Mouse (Mus musculus) heart, embryonic 11.5 days (tissue): ENCODE data around the gene Gnb2. TPM values are rescaled to one million over a fixed set of nuclear protein-coding genes. Genes with fewer than 3 reads are reported as not detected.

ENCODE experiments used
- ATAC-seq: fragments of 200-750 bp; cut with Nextera tagmentation; replicated peaks from 2 replicates; pipeline ENCODE4 v1.8.0; 2017; ENCODE audit warnings: moderate library complexity; ENCODE audit not compliant: insufficient number of reproducible peaks, low FRiP score, low TSS enrichment
- H3K27ac ChIP-seq: fragments of 300-500 bp; sonication (generic); 2 replicates; pipeline ENCODE4 v1.5.1; 2014; ENCODE audit warnings: mild to moderate bottlenecking, low read depth, low read length
- H3K27me3 ChIP-seq: fragments of 300-500 bp; sonication (generic); 2 replicates; pipeline ENCODE4 v1.6.1; 2014; ENCODE audit warnings: mild to moderate bottlenecking, low read length, mixed read lengths; ENCODE audit not compliant: control insufficient read depth, insufficient read depth
- H3K36me3 ChIP-seq: fragments of 300-500 bp; sonication (generic); 2 replicates; pipeline ENCODE4 v1.6.1; 2014; ENCODE audit warnings: mild to moderate bottlenecking, low read length, moderate library complexity, mixed read lengths; ENCODE audit not compliant: control insufficient read depth, insufficient read depth
- H3K4me1 ChIP-seq: fragments of 300-500 bp; sonication (generic); 2 replicates; pipeline ENCODE4 v1.6.1; 2014; ENCODE audit warnings: low read length; ENCODE audit not compliant: control insufficient read depth, insufficient read depth
- H3K4me2 ChIP-seq: fragments of 300-500 bp; sonication (generic); 2 replicates; pipeline ENCODE4 v1.6.1; 2014; ENCODE audit warnings: mild to moderate bottlenecking, moderate library complexity
- H3K4me3 ChIP-seq: fragments of 300-500 bp; sonication (generic); 2 replicates; pipeline ENCODE4 v1.5.1; 2014; ENCODE audit warnings: low read depth, low read length
- H3K9ac ChIP-seq: fragments of 300-500 bp; sonication (generic); 2 replicates; pipeline ENCODE4 v1.6.1; 2014; ENCODE audit warnings: mild to moderate bottlenecking, low read depth, low read length, moderate library complexity
- H3K9me3 ChIP-seq: fragments of 300-500 bp; sonication (generic); replicated peaks from 2 replicates; pipeline ENCODE4 v1.6.1; 2016; ENCODE audit warnings: low read length; ENCODE audit not compliant: control insufficient read depth
- WGBS: fragments of 180-500 bp; shearing (Covaris S2); extraction: QIAGEN DNeasy Blood & Tissue Kit; methylation state at CpG from one replicate; pipeline ENCODE4 v1.1.7; 2014; ENCODE audit not compliant: insufficient replicate concordance; 5-methylcytosine and 5-hydroxymethylcytosine counted together
- polyA plus RNA-seq: library from polyadenylated mRNA; unstranded; fragments of >200 nt; fragmentation: Nextera tagmentation; extraction: Ambion mirVana; gene quantifications from 2 replicates; pipeline ENCODE4 v1.2.1, GENCODE M21; 2014

Gene Gnb2
- polyA plus RNA-seq, 1 experiment from 2014 or later = 318 TPM

DNA sequence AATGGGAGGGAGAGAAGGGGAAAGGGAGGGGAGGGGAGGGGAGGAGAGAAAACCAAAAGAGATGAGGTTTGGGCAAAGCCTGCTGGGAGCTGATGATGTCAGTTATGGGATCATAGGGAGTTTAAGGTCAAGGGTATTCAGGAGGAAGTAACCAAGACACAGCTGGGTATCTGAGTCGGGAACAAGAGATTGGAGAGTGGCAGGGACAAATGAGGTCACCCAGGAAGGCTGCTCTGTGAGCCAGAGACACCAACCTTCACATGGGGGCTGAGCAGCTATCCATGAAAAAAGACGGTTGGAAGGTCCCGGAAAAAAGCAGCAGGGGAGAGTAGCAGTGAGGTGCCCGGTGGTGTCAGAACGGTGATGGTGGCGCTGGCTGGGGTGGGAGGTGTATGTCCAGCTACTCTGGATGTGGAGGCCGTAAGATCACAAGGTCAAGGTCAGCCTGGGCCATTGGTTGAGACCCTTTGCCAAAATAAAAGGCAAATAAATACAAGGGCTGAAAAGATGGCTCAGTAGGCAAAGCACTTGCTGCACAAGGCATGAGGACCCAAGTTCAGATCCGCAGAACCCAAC, 35.0 kb upstream of the Gnb2 start:
- H3K4me3 ChIP-seq = no peak overlapping the region
- no peaks in the 10 kb centered on the region for H3K36me3 ChIP-seq
- H3K4me2 ChIP-seq = no peak overlapping the region
- no peaks in the 10 kb centered on the region for H3K4me1 ChIP-seq
- H3K27ac ChIP-seq = no peak overlapping the region
- no peaks in the 10 kb centered on the region for H3K27me3 ChIP-seq
- WGBS = 76% methylated on average over 8 of the region's 8 CpGs
- H3K9me3 ChIP-seq = no peaks in the 10 kb centered on the region
- no peak for ATAC-seq
- H3K9ac ChIP-seq = no peak overlapping the region

DNA sequence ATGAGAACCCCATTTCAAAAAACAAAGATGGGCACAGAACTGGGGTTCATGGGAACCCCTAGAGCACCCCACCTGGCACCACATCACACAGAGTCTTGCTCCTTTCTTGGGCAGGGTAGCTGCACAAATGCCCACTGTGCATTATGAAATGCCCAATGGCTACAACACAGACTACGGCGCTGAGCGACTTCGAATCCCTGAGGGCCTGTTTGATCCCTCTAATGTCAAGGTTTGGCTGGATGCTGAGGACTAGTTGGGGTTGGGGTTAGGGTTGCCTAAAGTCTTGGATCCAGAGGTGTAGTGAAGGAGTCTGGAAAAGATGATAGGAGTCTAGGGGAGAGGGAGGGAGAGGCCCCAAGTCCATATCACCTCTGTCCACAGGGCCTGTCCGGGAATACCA, 33.1 kb upstream of the Gnb2 start:
- 92% methylated on average over 5 of the region's 5 CpGs for WGBS
- ATAC-seq = no peak

DNA sequence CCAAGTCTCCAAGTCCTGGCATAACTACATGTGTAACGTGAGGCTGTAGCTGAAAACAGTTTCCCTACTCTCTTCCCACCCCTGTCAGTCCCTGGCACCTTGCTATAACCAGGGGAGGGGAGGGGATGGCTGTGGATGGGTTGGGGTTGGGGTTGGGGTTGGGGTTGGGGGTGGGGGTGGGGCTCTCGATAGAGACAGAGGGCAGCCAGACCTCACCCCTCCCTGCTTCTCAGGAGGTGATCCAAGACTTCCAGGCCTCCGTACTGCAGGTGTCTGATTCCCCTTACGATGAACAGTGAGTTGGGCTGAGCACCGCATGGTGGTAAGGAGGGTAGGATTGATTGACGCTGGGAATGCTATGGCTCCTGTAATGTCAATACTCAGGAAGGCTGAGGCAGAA, 32.4 kb upstream of the Gnb2 start:
- H3K27me3 ChIP-seq = no peaks in the 10 kb centered on the region
- 64% methylated on average over 6 of the region's 6 CpGs for WGBS
- no peak overlapping the region for H3K9ac ChIP-seq
- H3K36me3 ChIP-seq = no peaks in the 10 kb centered on the region
- no peak overlapping the region for H3K27ac ChIP-seq
- no peak overlapping the region for H3K4me2 ChIP-seq
- H3K4me3 ChIP-seq = no peak overlapping the region
- no peak for ATAC-seq
- no peaks in the 10 kb centered on the region for H3K4me1 ChIP-seq
- no peaks in the 10 kb centered on the region for H3K9me3 ChIP-seq

More for the DNA sequence above, 33.1 kb upstream of the Gnb2 start:
- no peak overlapping the region for H3K4me3 ChIP-seq
- no peaks in the 10 kb centered on the region for H3K27me3 ChIP-seq
- H3K27ac ChIP-seq = no peak overlapping the region
- H3K4me1 ChIP-seq = no peaks in the 10 kb centered on the region
- H3K9me3 ChIP-seq = no peaks in the 10 kb centered on the region
- H3K4me2 ChIP-seq = no peak overlapping the region
- H3K36me3 ChIP-seq = no peaks in the 10 kb centered on the region
- H3K9ac ChIP-seq = no peak overlapping the region

DNA sequence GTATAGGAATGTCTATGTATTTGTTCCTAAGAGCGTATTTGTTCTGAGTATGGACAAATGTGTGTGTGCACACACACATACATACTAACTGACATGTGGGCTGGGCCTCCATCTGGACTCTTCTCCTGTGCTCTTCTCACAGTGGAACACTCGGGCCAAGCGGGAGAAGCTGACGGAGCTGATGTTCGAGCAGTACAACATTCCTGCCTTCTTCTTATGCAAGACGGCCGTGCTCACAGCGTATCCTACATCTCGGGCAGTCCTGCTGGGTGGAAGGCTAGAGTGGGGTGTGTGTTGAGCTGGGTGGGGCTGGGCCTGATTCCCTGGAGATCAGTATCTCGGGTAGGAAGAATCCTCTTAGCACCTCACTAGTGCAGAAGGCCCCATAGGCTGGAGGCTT, 29.7 kb upstream of the Gnb2 start:
- 52% methylated on average over 10 of the region's 10 CpGs for WGBS
- Histone ChIP-seq H3K27ac (no peak overlapping the region), H3K4me3 (no peak overlapping the region), H3K4me1 (no peaks in the 10 kb centered on the region), H3K9me3 (no peaks in the 10 kb centered on the region), H3K27me3 (no peaks in the 10 kb centered on the region), H3K4me2 (no peak overlapping the region), H3K9ac (no peak overlapping the region), H3K36me3 (no peaks in the 10 kb centered on the region)
- ATAC-seq = no peak

DNA sequence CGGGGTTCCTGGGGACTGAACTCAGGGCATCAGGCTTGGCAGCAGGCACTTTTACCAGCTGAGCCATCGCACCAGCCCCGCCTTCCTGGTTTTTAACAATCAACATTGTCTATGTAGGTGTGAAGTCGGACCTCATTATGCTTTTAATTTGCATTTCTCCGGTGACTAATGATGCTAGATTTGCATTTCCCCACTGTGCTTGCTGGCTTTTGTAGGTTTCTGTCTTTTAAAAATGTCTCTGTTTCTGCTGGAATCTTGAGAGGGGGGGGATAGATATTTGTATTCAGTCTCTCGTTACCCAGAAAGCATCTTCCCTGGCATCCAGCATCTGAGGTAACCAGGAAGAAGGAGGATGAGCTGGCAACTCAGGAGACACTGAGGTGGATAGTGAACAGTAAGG, 28.2 kb upstream of the Gnb2 start:
- 59% methylated on average over 6 of the region's 6 CpGs for WGBS

DNA sequence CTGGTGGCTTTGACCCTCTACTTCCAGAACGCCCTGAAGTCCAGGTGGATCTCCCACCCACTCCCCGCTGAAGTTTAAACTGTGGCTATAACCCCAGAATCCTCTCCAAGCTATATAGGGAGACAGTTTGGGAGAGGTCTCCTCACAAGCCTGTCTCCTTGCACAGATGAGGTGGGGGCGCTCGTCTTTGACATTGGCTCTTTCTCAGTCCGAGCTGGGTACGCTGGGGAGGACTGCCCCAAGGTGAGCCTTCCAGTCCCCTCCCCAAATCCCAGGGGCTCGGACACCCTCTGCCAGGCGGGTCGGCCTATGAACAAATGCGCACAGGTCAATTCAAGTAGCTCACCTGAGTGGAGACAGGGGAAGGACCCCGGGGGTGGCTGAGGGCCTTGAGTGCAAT, 20.6 kb upstream of the Gnb2 start:
- Histone ChIP-seq H3K4me3 (0 out of 2 replicates have a peak overlapping the region, but pooled peaks have one; percentile 18), H3K36me3 (no peaks in the 10 kb centered on the region), H3K27me3 (peaks cover 24% of the 10 kb centered on the region), H3K4me2 (peak overlapping the region; percentile 50; the same call in 1 of the 2 replicates), H3K27ac (no peak overlapping the region), H3K9ac (no peak overlapping the region), H3K9me3 (no peaks in the 10 kb centered on the region), H3K4me1 (no peaks in the 10 kb centered on the region)
- no peak for ATAC-seq
- WGBS = 38% methylated on average over 11 of the region's 11 CpGs

More for the DNA sequence above, 28.2 kb upstream of the Gnb2 start:
- H3K9ac ChIP-seq = no peak overlapping the region
- ATAC-seq = no peak
- no peak overlapping the region for H3K4me2 ChIP-seq
- H3K36me3 ChIP-seq = no peaks in the 10 kb centered on the region
- H3K4me3 ChIP-seq = no peak overlapping the region
- H3K27ac ChIP-seq = no peak overlapping the region
- H3K4me1 ChIP-seq = no peaks in the 10 kb centered on the region
- no peaks in the 10 kb centered on the region for H3K9me3 ChIP-seq
- H3K27me3 ChIP-seq = no peaks in the 10 kb centered on the region

DNA sequence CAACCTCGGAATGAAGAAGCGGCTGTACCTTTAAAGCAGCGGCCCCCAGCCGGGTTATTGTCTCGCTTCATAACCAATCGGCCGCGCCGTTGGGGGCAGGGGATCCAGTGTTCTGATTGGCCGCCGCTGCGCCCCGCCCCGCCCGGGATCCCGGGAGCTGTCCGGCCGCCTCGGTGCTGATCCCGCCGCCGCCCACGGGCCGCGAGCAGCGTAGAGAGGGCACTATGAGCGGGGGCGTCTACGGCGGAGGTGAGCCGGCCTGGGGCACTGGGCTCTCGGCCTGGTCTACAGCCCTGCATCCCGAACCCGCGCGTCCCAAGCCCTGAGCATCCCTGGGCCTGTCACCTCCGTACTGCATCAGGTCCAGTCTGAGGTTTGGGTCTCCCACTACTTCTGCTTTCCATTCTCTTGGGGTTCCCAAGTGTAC, 20.1 kb upstream of the Gnb2 start, which contains the start of gene Actl6b:
TSS of gene Actl6b (plus strand) at position 107 of the 427 bp plus-strand sequence.
- under 1% methylated on average over 37 of the region's 37 CpGs for WGBS
- 0 out of 2 replicates have a peak, but pooled peaks have one; percentile 49 for ATAC-seq
- Histone ChIP-seq H3K4me1 (no peaks in the 10 kb centered on the region), H3K36me3 (no peaks in the 10 kb centered on the region), H3K27ac (no peak within 1 kb of the TSS), H3K4me2 (peak within 1 kb of the TSS; percentile 50), H3K9me3 (no peaks in the 10 kb centered on the region), H3K9ac (no peak within 1 kb of the TSS), H3K4me3 (peak within 1 kb of the TSS; percentile 18; the same call in 1 of the 2 replicates), H3K27me3 (peaks cover 24% of the 10 kb centered on the region)

DNA sequence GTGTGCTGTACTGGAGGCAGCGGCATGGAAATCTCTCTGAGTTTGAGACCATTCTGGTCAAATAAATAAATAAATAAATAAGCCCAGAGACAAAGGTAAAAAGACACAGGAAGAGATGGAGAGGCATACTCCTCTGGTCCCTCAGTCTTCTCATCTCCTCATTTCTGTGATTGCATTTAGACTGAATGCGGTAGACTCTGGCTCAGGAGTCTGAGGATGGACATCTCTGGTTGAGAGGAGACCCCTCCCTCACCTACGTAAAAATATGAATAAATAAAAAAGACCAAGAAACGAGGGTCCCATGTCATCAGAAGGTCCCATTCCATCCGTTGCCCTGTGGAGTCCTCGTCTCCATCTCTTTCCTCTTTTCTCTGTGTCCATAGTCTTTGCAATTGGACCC, 19.7 kb upstream of the Gnb2 start:
- Histone ChIP-seq H3K9me3 (no peaks in the 10 kb centered on the region), H3K4me3 (peak overlapping the region; percentile 18; the same call in 1 of the 2 replicates), H3K9ac (no peak overlapping the region), H3K4me2 (peak overlapping the region; percentile 50), H3K36me3 (no peaks in the 10 kb centered on the region), H3K4me1 (no peaks in the 10 kb centered on the region), H3K27me3 (peaks cover 24% of the 10 kb centered on the region), H3K27ac (no peak overlapping the region)
- WGBS = 32% methylated on average over 6 of the region's 6 CpGs
- ATAC-seq = no peak

DNA sequence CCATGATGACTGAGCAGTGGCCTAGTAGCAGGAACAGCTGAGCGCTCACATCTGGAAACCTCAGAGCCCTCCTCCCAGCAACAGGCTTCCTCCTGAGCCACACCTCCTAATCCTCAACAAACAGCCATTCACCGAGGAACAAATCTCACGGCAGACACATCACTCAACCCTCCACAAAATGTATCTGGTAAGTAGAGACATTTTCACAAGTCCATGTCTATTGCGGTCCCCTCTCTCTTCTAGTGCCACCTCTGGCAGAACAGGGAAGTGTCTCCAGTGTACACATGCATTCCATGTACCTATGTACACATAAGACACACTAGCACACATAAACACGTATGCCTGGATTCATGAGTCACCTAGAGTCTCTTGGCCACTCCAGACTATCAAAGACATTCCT, 17.8 kb upstream of the Gnb2 start:
- Histone ChIP-seq H3K9me3 (no peaks in the 10 kb centered on the region), H3K9ac (no peak overlapping the region), H3K27ac (no peak overlapping the region), H3K27me3 (peaks cover 24% of the 10 kb centered on the region), H3K4me3 (no peak overlapping the region), H3K4me2 (no peak overlapping the region), H3K36me3 (no peaks in the 10 kb centered on the region), H3K4me1 (no peaks in the 10 kb centered on the region)
- 70% methylated on average over 5 of the region's 5 CpGs for WGBS
- no peak for ATAC-seq
